Mouse (Mus musculus) heart, postnatal 10 days (tissue): ENCODE data around the gene Ube2m. TPM values are rescaled to one million over a fixed set of nuclear protein-coding genes. Genes with fewer than 3 reads are reported as not detected.
"Not testable (repeated sequence)": the region's sequence is repeated elsewhere in the genome, so short reads cannot be mapped to it uniquely, and the experiment has no call there.

Experiments
- DNase-seq, 2 experiments: peaks; one replicate each; pipeline ENCODE4 v3.0.0; 2021
- intact Hi-C: fragments of 180-260 bp; cut with DNase I; formaldehyde crosslinking; loops from one replicate; pipeline ENCODE4 v1.15.1; 2025
- total RNA-seq, 2 experiments: library from RNA; stranded (reverse); gene quantifications; 2 replicates each; pipeline ENCODE4 v1.2.3; 2021

Gene Ube2m
- total RNA-seq, result 100 to 1,000 TPM; 185 to 188 TPM

GRCm38 (mm10) chr7:13037901-13038555 lies at the start of gene Ube2m:
Gene Ube2m (minus strand): TSS chr7:13038275.
- DNase-seq, result peak; percentile 99
- intact Hi-C loops, result loop anchor here (5.0 kb wide), 2 partner anchors 61 to 116 kb away; partner anchors contain the start of genes Rps5 and Zfp446

GRCm38 (mm10) chr7:13072293-13072692 lies 34.2 kb upstream of the Ube2m start:
- no peak for DNase-seq
- intact Hi-C loops, result no loop called here

GRCm38 (mm10) chr7:13063399-13063798 lies 25.3 kb upstream of the Ube2m start:
- intact Hi-C loops, DNase-seq: not testable (repeated sequence)

GRCm38 (mm10) chr7:13059536-13059935 lies 21.5 kb upstream of the Ube2m start:
- intact Hi-C loops, result no loop called here
- DNase-seq, result no peak

GRCm38 (mm10) chr7:13056913-13057700 lies 19.0 kb upstream of the Ube2m start:
- intact Hi-C loops, result no loop called here
- DNase-seq, result no peak

- intact Hi-C loops, result loop anchor here (5.0 kb wide), 3 partner anchors 223 to 577 kb away; partner anchors contain the start of genes Lig1, Zfp606 and Zswim9
- peak; percentile 95 for DNase-seq
Observed at GRCm38 (mm10) chr7:13054287-13055010, 16.4 kb upstream of the Ube2m start, which contains the start of gene Mzf1. Gene Mzf1 (minus strand): TSS chr7:13054764.

GRCm38 (mm10) chr7:13053961-13054286 lies 15.8 kb upstream of the Ube2m start:
- no peak for DNase-seq
- intact Hi-C loops, result loop anchor here (5.0 kb wide), 3 partner anchors 223 to 577 kb away; partner anchors contain the start of genes Lig1, Zfp606 and Zswim9

GRCm38 (mm10) chr7:13053501-13053900 lies 15.4 kb upstream of the Ube2m start:
- DNase-seq, result no peak
- intact Hi-C loops, result loop anchor here (5.0 kb wide), 3 partner anchors 224 to 576 kb away; partner anchors contain the start of genes Lig1, Zfp606 and Zswim9

GRCm38 (mm10) chr7:13053001-13053400 lies 14.9 kb upstream of the Ube2m start:
- DNase-seq, result no peak

GRCm38 (mm10) chr7:13046084-13046483 lies 8.0 kb upstream of the Ube2m start:
- peak; percentile 79 to 85 for DNase-seq
- intact Hi-C loops, result loop anchor here (1.0 kb wide), 2 partner anchors 37 to 133 kb away; no protein-coding TSS in a partner anchor

More at GRCm38 (mm10) chr7:13053001-13053400, 14.9 kb upstream of the Ube2m start:
- intact Hi-C loops, result loop anchor here (5.0 kb wide), 3 partner anchors 224 to 576 kb away; partner anchors contain the start of genes Lig1, Zfp606 and Zswim9

- intact Hi-C loops, result no loop called here
- DNase-seq, result no peak
Observed at GRCm38 (mm10) chr7:13044254-13044625, 6.2 kb upstream of the Ube2m start.

GRCm38 (mm10) chr7:13043445-13044253 lies 5.6 kb upstream of the Ube2m start:
- peak in 1 of 2 experiments; percentile 38 for DNase-seq
- intact Hi-C loops, result no loop called here

- no peak for DNase-seq
- intact Hi-C loops, result no loop called here
Observed at GRCm38 (mm10) chr7:13043120-13043444, 5.0 kb upstream of the Ube2m start.

- no peak for DNase-seq
- intact Hi-C loops, result no loop called here
Observed at GRCm38 (mm10) chr7:13042511-13042910, 4.4 kb upstream of the Ube2m start.

GRCm38 (mm10) chr7:13041256-13041655 lies 3.2 kb upstream of the Ube2m start:
- intact Hi-C loops, result no loop called here
- no peak for DNase-seq

- intact Hi-C loops, result loop anchor here (5.0 kb wide), 2 partner anchors 62 to 117 kb away; partner anchors contain the start of genes Rps5 and Zfp446
- DNase-seq, result no peak
Observed at GRCm38 (mm10) chr7:13039181-13039580, 1.1 kb upstream of the Ube2m start.

GRCm38 (mm10) chr7:13038621-13039169 lies 620 bp upstream of the Ube2m start:
- no peak for DNase-seq
- intact Hi-C loops, result loop anchor here (5.0 kb wide), 2 partner anchors 61 to 116 kb away; partner anchors contain the start of genes Rps5 and Zfp446

GRCm38 (mm10) chr7:13037366-13037765 lies 709 bp downstream of the Ube2m start:
- intact Hi-C loops, result loop anchor here (5.0 kb wide), 2 partner anchors 60 to 115 kb away; partner anchors contain the start of genes Rps5 and Zfp446
- peak in 1 of 2 experiments; percentile 63 for DNase-seq

- no peak for DNase-seq
- intact Hi-C loops, result loop anchor here (5.0 kb wide), 2 partner anchors 60 to 115 kb away; partner anchors contain the start of genes Rps5 and Zfp446
Observed at GRCm38 (mm10) chr7:13036806-13037205, 1.3 kb downstream of the Ube2m start.
